Mouse (Mus musculus): ENCODE data around the gene Cd300a. TPM values are rescaled to one million over a fixed set of nuclear protein-coding genes. Genes with fewer than 3 reads are reported as not detected.

Gene Cd300a
- polyA plus RNA-seq, 1 experiment from 2014 or later, result 1.5 TPM

DNA sequence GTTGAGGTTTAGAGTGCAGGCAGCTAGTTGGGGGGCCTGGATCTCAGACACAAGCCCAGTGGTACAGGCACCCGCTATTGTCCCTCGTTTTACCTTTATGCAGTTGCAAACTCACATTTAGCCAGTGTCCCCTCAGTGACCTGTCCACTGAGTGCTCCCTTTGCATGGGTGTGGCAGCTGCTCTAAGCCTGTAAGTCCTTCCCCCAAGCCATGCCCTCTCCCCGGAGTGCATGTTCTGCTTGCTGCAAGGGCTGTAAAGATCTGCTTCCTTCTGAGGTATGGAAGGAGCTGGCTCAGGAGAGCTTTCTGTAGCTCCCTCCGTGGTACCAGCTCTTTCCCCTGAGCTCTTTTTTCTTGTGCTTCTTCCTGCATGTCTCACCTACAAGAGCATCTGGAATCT lies 43.8 kb downstream of the Cd300a start:
- Histone ChIP-seq H3K4me2 (ENCODE audit: low read length) (no peak overlapping the region), H3K9ac (ENCODE audit: low read depth, low read length) (no peak overlapping the region), H3K27ac (no peak overlapping the region), H3K27me3 (ENCODE audit: insufficient read depth, low read length) (no peaks in the 10 kb centered on the region), H3K36me3 (ENCODE audit: insufficient read depth, low read length) (no peaks in the 10 kb centered on the region), H3K4me1 (replicated peaks; ENCODE audit: insufficient read depth, low read length) (no peaks in the 10 kb centered on the region), H3K4me3 (replicated peaks; ENCODE audit: low read depth, low read length) (no peak overlapping the region), H3K9me3 (replicated peaks; ENCODE audit: low read length) (no peaks in the 10 kb centered on the region)
- ATAC-seq (replicated peaks; ENCODE audit: low FRiP score, low read depth) (no peak), DNase-seq (ENCODE audit: low spot score) (no peak)
- no peak for TF ChIP-seq CTCF (IDR thresholded peaks at IDR 0.05; ENCODE audit: low read depth)
- WGBS, result 77% methylated on average over 4 of the region's 4 CpGs

DNA sequence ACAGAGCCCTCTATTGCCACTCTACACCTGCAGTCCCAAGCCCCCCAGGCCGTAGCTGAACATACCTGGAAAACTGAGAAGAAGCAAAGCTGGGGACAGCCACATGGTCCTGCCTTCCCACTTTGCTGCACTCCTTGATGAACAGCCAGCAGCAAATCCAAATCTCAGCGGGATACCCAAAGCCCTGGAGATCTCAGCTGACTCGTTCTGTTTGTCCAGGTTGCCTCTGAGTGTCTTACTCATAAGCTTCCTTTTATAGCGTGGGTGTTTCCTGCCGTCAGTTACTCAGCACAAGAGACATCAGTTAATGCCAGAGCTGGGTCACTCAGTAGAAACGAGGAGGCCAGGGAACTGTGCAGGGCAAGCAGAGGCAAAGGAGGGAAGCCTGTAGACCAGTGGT lies 44.3 kb downstream of the Cd300a start, which contains the start of gene Cd300lb:
Cd300lb (minus strand) TSS at position 243 of the 400 bp plus-strand sequence.
- DNase-seq (ENCODE audit: low spot score), result no peak
- no peak within 1 kb of the TSS for H3K4me2 ChIP-seq (ENCODE audit: low read length)
- 41% methylated on average over 6 of the region's 6 CpGs for WGBS
- no peaks in the 10 kb centered on the region for H3K36me3 ChIP-seq (ENCODE audit: insufficient read depth, low read length)
- H3K27me3 ChIP-seq (ENCODE audit: insufficient read depth, low read length), result no peaks in the 10 kb centered on the region
- H3K27ac ChIP-seq, result no peak within 1 kb of the TSS
- no peaks in the 10 kb centered on the region for H3K4me1 ChIP-seq (replicated peaks; ENCODE audit: insufficient read depth, low read length)
- H3K4me3 ChIP-seq (replicated peaks; ENCODE audit: low read depth, low read length), result no peak within 1 kb of the TSS
- no peaks in the 10 kb centered on the region for H3K9me3 ChIP-seq (replicated peaks; ENCODE audit: low read length)
- no peak for ATAC-seq (replicated peaks; ENCODE audit: low FRiP score, low read depth)
- H3K9ac ChIP-seq (ENCODE audit: low read depth, low read length), result no peak within 1 kb of the TSS
- no peak for TF ChIP-seq CTCF (IDR thresholded peaks at IDR 0.05; ENCODE audit: low read depth)

Other genes starting within 250 kb of the Cd300a start
- 1,186 and 1,429 TPM in 2 replicates for gene Rpl38, start 221.5 kb upstream of the Cd300a start, polyA plus RNA-seq (2015; fragmentation: Nextera tagmentation; extraction: Ambion mirVana)
- 22.6 and 25.3 TPM in 2 replicates for gene Ttyh2, start 214.6 kb upstream of the Cd300a start, polyA plus RNA-seq (2015; fragmentation: Nextera tagmentation; extraction: Ambion mirVana)
- 0.32 and 0.43 TPM in 2 replicates for gene Dnaic2, start 162.6 kb upstream of the Cd300a start, polyA plus RNA-seq (2015; fragmentation: Nextera tagmentation; extraction: Ambion mirVana)
- 0.06 and 0.11 TPM in 2 replicates for gene Kif19a, start 124.7 kb upstream of the Cd300a start, polyA plus RNA-seq (2015; fragmentation: Nextera tagmentation; extraction: Ambion mirVana)
- 0.78 and 0.96 TPM in 2 replicates for gene Btbd17, start 94.1 kb upstream of the Cd300a start, polyA plus RNA-seq (2015; fragmentation: Nextera tagmentation; extraction: Ambion mirVana)
- gene Gpr142, start 91.1 kb upstream of the Cd300a start, polyA plus RNA-seq (2015; fragmentation: Nextera tagmentation; extraction: Ambion mirVana), result 0.13 TPM in 1 of 2 replicates, not detected in the other
- 118 and 131 TPM in 2 replicates for gene Gprc5c, start 38.9 kb upstream of the Cd300a start, polyA plus RNA-seq (2015; fragmentation: Nextera tagmentation; extraction: Ambion mirVana)
- 0.36 and 0.43 TPM in 2 replicates for gene Cd300lb, start 44.3 kb downstream of the Cd300a start, polyA plus RNA-seq (2015; fragmentation: Nextera tagmentation; extraction: Ambion mirVana)
- not detected in 2 replicates for gene Cd300c, start 79.1 kb downstream of the Cd300a start, polyA plus RNA-seq (2015; fragmentation: Nextera tagmentation; extraction: Ambion mirVana)
- 0.22 and 0.23 TPM in 2 replicates for gene Cd300ld, start 99.9 kb downstream of the Cd300a start, polyA plus RNA-seq (2015; fragmentation: Nextera tagmentation; extraction: Ambion mirVana)
- gene Cd300c2, start 111.8 kb downstream of the Cd300a start, polyA plus RNA-seq (2015; fragmentation: Nextera tagmentation; extraction: Ambion mirVana), result 3.6 and 3.7 TPM in 2 replicates
- 0.52 TPM in 1 of 2 replicates, not detected in the other for gene Cd300ld2, start 126.2 kb downstream of the Cd300a start, polyA plus RNA-seq (2015; fragmentation: Nextera tagmentation; extraction: Ambion mirVana)
- gene Cd300ld4, start 137.0 kb downstream of the Cd300a start, polyA plus RNA-seq (2015; fragmentation: Nextera tagmentation; extraction: Ambion mirVana), result not detected in 2 replicates
- not detected in 2 replicates for gene Cd300ld5, start 147.7 kb downstream of the Cd300a start, polyA plus RNA-seq (2015; fragmentation: Nextera tagmentation; extraction: Ambion mirVana)
- not detected in 2 replicates for gene Cd300ld3, start 158.4 kb downstream of the Cd300a start, polyA plus RNA-seq (2015; fragmentation: Nextera tagmentation; extraction: Ambion mirVana)
- gene Cd300e, start 172.1 kb downstream of the Cd300a start, polyA plus RNA-seq (2015; fragmentation: Nextera tagmentation; extraction: Ambion mirVana), result not detected in 2 replicates
- 1.8 and 2.2 TPM in 2 replicates for gene Rab37, start 201.4 kb downstream of the Cd300a start, polyA plus RNA-seq (2015; fragmentation: Nextera tagmentation; extraction: Ambion mirVana)
- 0.33 TPM in 2 replicates for gene Cd300lf, start 244.0 kb downstream of the Cd300a start, polyA plus RNA-seq (2015; fragmentation: Nextera tagmentation; extraction: Ambion mirVana)